Mouse (Mus musculus): Measurements from ENCODE around the gene Prf1.

GRCm38 (mm10) chr10:61340247-61340646 is 42.6 kb downstream of the Prf1 start:
- TF ChIP-seq CTCF (IDR thresholded peaks at IDR 0.05; ENCODE audit: borderline replicate concordance, control insufficient read depth, extremely low read depth, insufficient read depth, low read length, poor library complexity) (no peak), POLR2A (IDR thresholded peaks at IDR 0.05; ENCODE audit: control insufficient read depth, extremely low read depth, insufficient read depth, low read length, poor library complexity) (no peak)

Measured in thymus, adult 2 months (tissue).